10 mouse cellular contexts compared by ENCODE assay signal in genomic region chr14:18468611-18469010, GRCm38 (mm10).
A peak's percentile ranks its signal among the peaks of the same experiment; 100 is the strongest.
DNase-seq lines count a peak whose midpoint lies in the region; TF ChIP-seq lines count a peak whose summit lies in the region.
"Had no signal": no experiment of that assay in that cellular context is flagged by ENCODE, and none has a peak within 500 bp of the region (broad histone marks: within the 10 kb centered on the region; RNA-seq: fewer than 3 reads in every experiment).

No protein-coding gene starts in this region.

- 62% methylated on average over 3 of the region's 3 CpGs for WGBS in lung, adult 2 months

- DNase-seq in lung, adult 18-20 months: peak; percentile 13 to 30
- DNase-seq in lung, adult 2 months: no peak
- peak; percentile 56 for DNase-seq in adrenal gland, postnatal 25 days
- peak; percentile 60 to 65 for DNase-seq in cerebellum, postnatal 25 days
- DNase-seq in lung, postnatal 36 days: peak; percentile 15
- no peak for DNase-seq in left cerebral cortex, postnatal 36 days (ENCODE audit: low spot score in 2 of 2)
- DNase-seq in embryo, embryonic 9.5 days (ENCODE audit: extremely low spot score): no peak
- DNase-seq: liver, embryonic 13.5 days had no signal

- intact Hi-C loops in left cerebral cortex, postnatal 36 days (cut with DNase I): no loop called here

- no peak for TF ChIP-seq POLR2A in lung, adult 2 months (IDR thresholded peaks at IDR 0.05; ENCODE audit: borderline replicate concordance, extremely low read depth, low read depth, low read length)

- H3K4me1 ChIP-seq in lung, adult 2 months (ENCODE audit: control insufficient read depth, insufficient read depth, low read length): no peaks in the 10 kb centered on the region
- H3K4me1 ChIP-seq: embryonic facial prominence, embryonic 12.5 days; intestine, embryonic 15.5 days; liver, embryonic 13.5 days had no signal

- H3K4me3 ChIP-seq in lung, adult 2 months (replicated peaks; ENCODE audit: extremely low read depth, low read depth, low read length): no peak overlapping the region
- H3K4me3 ChIP-seq: embryonic facial prominence, embryonic 12.5 days; intestine, embryonic 15.5 days; liver, embryonic 13.5 days had no signal

- no peak for TF ChIP-seq CTCF in lung, adult 2 months (IDR thresholded peaks at IDR 0.05; ENCODE audit: insufficient read depth, low read length)

Comparison
In these comparisons a context has a peak if more than half of its experiments do, and no peak if none do; other contexts are left out.
1. DNase-seq: peak in lung, adult 18-20 months (2 of 2), adrenal gland, postnatal 25 days (single experiment), cerebellum, postnatal 25 days (2 of 2) and lung, postnatal 36 days (single experiment); none in lung, adult 2 months (single experiment), left cerebral cortex, postnatal 36 days (0 of 2) and embryo, embryonic 9.5 days (single experiment).